Mouse (Mus musculus) left cerebral cortex, adult 9 months (tissue): ENCODE results near the gene Pspn.

ENCODE experiments used
- DNase-seq, 2 experiments: peaks; one replicate each; pipeline ENCODE4 v3.0.0; 2022; ENCODE audit warnings: low spot score in 2 of 2

Gene Pspn

DNA sequence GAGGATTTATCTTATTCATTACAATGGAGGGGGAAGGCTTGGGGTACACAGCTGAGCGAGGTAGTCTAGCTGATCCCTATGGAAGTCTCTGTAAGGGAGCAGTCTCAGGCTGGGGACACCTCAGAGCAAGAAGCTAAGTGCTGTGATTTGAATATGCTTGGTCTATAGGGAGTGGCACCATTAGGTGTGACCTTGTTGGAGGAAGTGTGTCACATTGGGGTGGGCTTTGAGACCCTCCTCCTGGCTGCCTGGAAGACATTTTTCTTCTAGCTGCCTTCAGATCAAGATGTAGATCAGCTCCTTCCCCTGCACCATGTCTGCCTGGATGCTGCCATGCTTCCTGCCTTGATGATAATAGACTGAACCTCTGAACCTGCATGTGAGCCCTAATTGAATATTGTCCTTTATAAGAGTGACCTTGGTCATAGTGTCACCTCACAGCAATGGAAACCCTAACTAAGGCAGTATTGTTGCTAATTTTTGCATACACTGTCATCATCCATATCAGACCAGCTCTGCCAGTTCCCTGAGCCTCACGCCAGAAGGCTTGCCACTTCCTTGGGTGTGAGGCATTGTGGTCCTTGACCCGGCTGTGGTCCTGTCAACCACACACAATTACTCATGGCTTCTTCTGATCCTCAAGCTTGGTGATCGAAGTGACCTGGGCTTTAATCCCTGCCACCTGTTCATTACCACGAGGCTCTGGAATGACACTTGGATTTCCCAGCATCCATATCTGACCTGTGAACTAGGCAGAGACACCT lies 37.0 kb downstream of the Pspn start:
- DNase-seq = no peak

DNA sequence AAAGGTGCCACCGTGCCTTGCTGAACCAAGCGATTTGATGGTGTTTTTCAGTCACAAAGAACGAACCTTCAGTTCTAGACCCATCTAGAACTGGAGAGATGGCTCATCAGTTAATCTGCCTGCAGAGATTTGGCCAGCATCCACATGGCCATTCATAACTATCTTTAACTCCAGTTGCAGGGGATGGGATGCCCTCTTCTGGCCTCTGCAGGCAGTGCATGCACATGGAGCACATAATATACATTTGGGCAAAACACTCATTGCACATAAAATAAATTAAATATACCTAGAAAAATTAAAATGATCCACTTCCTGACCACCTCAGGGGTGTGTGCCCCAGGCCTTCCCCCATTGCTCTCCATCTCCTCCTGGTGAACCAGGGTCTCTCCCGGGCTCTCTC lies 37.9 kb downstream of the Pspn start:
- DNase-seq = no peak

DNA sequence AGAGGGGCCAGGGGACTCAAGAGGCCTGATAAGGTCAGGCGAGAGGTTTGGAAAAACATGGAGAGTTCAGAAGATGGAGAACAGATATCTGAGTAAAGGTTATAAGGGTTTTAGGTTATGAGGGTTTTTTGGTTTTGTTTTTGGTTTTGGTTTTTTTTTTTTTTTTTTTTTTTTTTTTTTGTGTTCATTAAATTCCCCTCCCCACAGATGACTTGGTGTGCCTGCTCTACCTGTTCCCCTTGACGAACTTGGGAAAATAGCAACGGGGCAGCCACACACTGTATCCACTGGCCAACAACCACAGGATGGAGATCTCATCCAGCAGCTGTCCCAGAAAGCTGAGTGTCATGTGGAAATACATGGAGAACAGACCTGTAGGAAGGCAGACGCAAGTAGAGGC lies 41.2 kb downstream of the Pspn start:
- DNase-seq = no peak

DNA sequence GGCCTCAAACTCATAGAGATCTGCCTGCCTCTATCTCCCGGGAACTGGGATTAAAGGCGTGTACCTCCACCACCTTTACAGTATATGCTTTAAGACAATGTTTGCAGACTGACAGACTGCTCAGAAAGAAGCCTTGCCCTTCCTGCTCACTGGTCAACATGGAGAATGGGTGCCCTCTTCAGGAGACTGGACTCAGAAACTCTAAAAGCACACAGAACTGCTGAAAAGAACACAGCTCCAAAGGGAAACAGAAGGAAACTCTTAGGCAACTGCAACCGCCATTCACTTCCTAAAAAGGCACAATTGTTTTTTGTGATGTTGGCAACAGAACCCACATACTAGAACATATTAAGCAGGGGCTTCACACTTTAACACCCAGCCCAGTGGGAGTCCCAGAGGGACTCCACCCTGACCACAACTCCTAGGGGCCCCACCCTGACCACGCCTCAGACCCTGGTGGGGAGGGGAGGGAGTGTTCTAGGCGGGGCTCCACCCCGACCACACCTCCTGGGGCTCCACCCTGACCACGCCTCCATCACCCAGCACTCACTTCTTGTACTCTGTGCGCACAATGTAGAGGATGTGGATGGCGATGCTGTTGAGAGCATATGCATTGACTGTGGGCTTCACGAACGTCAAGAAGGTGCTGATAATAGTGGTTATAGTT lies 41.9 kb downstream of the Pspn start:
- no peak for DNase-seq

DNA sequence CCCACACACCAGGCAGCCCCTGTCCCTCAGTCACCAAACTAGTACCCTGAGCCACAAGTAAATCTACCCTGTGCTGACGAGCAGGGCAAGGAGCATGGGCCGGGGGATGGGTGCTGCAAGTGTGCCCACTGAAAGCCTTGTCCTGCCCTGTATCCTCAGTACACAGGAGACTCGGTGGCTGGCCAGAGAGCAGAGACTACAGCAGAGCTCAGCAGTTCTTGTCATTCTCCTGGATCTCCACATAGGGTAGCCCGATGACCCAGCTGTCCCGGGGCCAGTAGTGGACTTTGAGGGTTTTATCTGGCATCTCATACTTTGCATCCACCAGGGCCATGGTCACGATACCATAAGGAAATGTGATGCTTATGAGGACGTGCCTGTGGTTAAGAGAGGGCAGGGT lies 44.9 kb downstream of the Pspn start:
- no peak for DNase-seq

DNA sequence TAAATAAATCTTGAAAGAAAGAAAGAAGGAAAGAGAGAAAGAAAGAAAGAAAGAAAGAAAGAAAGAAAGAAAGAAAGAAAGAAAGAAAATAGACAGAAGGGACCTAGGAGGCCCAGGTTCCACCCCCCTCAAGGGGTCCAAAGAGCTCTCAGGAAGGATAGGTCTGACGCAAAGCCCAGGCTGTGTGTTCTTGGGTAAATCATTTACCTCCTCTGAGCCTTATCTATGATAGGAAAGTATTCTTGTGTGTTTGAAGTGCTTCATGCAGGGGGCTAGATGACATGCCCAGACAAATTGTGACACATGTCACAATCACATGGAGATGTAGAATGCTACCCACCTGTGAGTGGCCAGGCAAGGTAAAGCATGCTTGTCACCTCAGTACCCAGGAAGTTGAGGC lies 47.2 kb downstream of the Pspn start:
- DNase-seq = no peak

DNA sequence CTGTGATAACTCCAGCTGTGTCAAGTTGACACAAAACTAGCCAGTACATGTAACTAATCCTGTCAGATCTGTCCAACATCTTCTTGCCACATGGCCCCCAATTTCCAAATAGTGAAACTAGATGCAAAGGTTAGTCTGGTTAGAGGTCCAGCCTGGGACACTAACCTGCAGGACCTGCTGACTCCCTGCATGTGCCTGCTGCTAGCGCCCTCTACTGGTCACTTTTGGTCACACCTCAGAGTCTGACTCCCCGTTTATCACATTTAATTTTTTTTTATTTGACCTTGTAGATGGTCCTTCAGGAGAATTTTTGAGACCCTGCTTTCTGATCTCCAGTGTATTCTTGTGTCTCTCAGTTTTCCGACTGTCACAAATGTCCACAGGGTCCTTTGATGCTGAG lies 48.9 kb downstream of the Pspn start:
- peak in 1 of 2 experiments; percentile 36 for DNase-seq
